Mouse (Mus musculus) adrenal gland, adult 2 months (tissue): ENCODE data around the gene Fzr1. TPM values are rescaled to one million over a fixed set of nuclear protein-coding genes. Genes with fewer than 3 reads are reported as not detected.

Experiments used
- DNase-seq: peaks from one replicate; pipeline ENCODE4 v3.0.0; 2021
- polyA plus RNA-seq: library from polyadenylated mRNA; depleted of rRNA; stranded (reverse); fragments of >200 nt; gene quantifications from 2 replicates; pipeline ENCODE4 v1.2.3, GENCODE M21; 2012
- total RNA-seq, 2 experiments: library from RNA; stranded (reverse); gene quantifications; 2 replicates each; pipeline ENCODE4 v1.2.3; 2021

Gene Fzr1
- total and polyA plus RNA-seq, 3 experiments: 40.7 to 95.6 (median 45.0) TPM

DNA sequence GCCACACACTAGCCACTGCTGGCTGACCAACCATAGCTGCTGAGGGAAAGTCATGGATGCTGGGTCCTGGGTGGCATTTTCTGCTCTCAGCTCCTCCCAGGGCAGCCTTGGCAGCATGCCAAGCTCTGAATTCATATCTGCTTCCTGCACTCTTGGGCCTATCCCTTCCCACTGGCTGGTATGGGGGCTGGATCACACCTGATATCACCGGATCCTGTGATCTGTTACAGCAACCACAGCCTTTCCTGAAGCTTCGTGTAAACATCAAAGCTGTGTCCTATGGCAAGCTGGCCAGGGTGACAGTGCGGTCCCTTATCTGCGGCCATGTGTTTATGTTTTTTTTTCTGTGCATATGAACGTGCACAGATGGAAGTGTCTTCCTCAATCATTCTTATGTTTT is 3.7 kb upstream of the Fzr1 start:
- no peak for DNase-seq

DNA sequence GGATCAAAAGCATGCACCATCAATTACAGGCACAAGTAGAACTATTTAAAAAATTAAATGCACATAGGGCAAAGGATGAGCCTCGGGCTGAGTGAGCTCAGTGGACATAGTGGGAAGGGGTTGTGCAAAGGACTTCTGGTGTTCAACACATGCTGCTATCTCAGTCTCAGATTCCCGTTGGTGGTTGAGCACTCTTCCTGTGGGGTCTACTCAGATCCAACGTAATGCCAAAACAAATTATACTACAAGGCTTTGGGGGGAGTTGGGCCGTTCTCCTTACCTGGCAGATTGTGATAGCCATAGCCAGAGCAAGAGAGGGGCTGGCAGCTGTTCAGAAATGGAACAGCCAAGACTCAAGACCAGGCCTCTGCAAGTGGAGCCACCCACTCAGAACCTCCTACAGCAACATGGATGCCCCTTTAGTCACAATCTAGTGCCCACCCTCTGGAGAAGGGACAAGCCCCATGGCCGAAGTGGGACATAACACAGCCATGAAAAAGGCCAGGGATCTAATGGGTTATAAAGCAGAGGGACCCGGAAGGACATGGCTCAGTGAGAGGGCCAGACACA is 1.6 kb upstream of the Fzr1 start:
- no peak for DNase-seq

DNA sequence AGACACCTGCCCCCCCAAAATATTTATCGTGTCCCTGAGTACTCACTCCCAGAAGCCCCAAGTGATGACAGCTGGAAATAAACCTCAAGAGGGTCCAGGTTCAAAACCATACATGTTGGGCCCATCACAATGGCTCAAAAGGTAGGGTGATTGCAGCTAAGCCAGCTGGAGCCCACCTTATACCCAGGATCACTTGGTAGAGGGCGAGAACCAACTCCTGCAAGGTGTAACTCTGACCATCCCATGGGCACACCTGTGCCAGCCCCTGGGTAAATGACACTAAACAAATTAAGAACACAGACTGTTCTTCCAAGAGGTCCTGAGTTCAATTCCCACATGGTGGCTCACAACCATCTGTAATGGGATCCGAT is 852 bp upstream of the Fzr1 start:
- DNase-seq: no peak

DNA sequence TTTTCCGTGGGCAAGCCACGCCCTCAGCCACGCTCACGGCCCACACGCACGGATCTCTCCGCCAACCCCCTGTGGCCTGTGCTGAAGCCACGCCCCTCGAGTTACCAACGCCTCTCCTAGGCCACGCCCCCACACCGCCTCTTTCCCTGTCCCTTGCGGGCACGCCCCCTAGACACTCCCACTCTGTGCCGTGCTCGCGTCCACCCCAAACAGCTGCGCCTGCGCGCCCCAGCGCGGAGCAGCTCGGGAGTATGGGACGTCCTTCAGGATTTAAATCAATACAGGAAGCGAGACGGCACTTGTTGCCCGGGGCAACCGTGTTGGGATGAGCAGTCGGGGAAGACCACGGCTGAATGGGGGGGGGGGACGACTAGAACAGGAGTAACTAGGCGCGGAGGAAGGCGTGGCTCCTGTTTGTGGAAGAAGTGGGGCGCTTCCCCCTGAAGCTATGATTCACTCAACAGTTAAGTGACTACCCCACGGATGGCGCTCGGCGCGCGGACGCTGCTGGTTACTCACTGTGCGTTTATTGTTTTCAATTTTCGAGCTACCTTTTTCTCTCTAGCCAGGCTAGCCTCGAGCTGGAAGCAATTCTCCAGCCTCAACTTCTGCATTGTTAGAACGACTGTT is 352 bp upstream of the Fzr1 start:
- peak; percentile 100 for DNase-seq

DNA sequence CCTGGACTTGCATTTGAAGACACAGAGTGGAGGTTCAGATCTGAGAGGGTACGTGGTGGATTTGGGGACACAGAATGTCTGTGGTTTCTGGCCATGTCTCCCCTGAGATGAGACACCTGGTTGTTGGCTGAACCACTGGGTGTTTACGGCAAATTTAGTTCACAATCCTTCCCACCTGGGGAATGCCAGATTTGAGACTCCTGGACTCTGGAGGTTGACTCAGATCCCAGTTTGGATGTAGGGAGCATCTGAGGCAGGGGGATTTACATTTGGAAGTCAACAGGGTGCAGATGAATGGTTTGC is 1.0 kb downstream of the Fzr1 start:
- no peak for DNase-seq

DNA sequence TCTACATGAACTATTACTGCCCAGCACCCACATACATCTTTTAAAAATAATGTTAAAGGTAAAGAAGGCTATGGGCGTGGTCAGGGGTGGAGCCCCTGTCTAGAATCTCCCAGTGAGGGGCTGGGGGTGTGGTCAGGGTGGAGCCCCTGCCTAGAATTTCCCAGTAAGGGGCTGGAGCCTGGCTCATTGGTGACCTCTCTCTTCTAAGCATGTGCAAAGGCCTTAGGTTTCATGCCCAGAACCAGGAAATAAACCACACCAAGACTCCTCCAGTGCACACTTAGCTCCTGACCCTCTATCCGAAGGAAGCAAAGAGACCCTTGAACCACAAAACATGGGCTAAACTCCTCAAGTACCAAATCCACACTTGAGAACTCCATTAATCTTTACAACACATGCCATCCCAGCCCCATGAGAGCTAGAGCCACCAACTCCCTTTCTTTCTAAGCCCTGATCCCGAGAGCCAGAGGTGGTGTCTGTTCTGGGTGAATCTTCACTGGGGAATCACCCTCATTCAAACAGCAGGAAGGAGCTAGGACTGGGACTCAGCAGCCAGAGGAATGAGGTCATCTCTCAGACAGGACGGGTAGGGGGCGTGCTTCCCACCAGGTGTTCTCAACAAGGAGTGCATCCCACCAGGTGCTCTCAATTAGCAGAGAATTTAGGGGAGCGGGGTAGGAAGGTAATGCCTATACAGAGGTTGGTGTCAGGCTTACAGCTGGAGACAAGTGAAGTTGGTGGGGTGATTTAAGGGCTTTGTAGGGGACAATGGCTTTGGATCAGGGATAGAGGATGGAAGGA is 1.6 kb downstream of the Fzr1 start:
- no peak for DNase-seq

DNA sequence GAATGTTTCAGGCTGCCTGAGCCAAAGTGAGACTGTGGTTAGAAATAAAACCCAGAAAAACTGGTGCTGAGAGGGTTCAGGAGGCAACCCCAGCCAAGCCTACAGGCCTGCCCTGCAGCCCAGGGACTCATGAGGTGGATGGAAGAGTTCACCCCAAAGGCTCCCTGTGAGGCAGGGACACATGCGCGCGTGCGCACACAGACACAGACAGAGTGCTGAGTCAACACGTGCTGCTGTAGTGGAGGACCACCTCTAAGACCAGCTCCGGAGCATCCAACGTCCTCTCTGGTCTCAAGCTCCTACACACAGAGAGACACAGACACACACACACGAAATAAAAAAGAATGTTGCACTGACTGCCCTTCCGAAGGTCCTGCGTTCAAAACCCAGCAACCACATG is 3.0 kb downstream of the Fzr1 start:
- DNase-seq: no peak

DNA sequence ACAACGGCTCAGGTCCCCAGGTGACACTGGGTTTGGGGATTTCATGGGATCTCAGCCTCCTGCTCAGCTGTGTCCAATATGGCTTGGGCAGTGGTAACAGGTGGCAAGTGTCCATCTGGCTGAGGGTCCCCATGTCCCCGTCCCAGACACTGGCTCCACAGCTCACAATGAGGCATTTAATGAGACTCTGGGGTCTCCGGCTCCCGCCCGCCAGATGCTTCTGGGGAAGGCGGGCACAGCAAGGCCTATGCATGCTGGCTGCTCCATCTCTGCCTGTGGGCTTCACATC is 11.2 kb downstream of the Fzr1 start:
- no peak for DNase-seq

DNA sequence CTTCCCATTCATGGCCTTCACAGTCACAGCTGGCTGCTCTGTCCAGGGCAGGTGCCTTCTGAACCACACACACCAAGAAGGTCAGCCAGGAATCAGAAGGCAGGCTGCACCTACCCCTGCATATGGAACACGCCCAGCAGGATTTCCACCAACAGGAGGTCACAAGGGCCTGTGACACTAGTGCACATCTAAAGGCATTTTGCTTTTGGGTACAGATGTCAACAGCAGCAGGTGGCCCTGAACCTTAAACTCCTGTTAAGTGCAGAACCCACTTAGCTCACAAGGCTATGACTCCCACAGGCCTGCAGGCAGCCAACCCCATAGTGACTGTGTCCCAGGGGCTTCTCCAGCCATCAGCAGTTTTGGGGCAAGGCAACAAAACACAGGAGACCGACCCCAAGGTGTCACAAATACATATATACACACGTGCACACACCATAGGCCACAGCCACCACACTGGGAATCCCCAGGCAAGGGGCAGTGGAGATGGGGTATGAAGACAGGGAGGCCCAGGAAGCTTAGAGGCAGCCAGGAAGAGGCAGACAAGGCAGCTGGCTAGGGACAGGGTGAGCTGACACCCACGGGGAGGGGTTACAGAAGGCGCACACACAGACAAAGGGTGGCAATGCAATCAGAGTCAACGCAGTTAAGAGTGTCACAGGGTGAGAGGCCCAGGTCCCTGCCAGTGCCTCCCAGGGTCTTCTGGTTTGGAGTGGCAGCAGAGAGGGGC is 11.7 kb downstream of the Fzr1 start:
- DNase-seq: no peak

DNA sequence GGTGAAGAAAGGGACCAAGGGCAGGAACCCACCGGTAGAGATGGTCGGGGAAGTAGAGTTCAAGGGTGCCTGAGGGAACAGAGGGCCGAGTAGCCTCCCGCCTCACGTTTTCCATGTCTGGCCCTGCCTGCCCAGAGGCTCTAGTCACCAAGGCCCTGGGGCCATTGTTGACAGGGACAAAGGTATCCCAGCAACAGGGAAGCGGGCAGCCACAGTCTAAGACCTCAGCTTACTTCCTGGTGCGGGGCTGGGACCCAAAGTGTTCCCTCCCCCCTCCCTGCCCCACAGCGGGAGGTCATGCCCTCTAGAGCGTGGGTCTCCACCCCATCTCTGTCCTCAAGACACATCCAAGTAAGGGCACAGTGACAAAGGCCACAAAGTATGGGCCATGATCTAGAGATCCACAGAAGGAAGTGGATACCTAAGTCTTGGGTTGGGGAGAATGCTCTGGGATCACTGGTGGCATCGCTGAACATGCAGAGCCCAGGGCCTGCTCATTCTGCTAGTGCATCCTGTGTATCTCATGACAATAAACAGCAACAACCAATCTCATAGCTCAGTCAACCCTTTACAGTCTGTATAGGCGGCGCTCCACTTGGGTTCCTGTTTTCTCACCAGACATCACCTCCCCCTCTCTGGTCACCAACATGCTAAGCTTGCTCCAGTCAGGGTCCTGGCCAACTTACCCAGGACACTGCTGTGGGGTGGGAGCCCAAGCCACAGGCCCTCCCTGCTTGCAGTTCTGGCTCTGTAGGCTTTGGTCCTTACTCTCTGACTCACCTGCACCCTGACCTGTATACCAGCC is 12.4 kb downstream of the Fzr1 start, which contains the start of gene 4930404N11Rik:
Gene 4930404N11Rik, minus strand, starts transcription at position 145 of the 805 bp plus-strand sequence.
- no peak for DNase-seq

DNA sequence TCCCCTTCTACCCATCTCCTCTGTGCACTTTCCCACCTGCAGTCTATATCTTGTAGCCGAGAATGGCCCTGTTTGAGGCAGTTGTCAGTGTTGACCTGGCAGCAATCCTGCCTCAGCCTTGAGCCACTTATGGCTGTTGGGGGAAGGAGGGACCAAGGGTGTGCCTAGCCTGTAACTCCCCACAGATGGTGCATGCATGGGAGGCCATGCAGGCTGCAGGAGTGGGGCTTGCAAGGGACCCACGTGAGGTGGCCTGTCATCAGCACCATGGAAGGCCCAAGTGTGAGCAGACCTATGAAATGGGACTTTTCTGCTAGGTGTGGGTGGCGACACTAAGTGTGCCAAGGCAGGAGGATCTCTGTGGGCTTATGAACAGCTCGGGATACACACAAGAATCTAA is 13.2 kb downstream of the Fzr1 start:
- DNase-seq: no peak

DNA sequence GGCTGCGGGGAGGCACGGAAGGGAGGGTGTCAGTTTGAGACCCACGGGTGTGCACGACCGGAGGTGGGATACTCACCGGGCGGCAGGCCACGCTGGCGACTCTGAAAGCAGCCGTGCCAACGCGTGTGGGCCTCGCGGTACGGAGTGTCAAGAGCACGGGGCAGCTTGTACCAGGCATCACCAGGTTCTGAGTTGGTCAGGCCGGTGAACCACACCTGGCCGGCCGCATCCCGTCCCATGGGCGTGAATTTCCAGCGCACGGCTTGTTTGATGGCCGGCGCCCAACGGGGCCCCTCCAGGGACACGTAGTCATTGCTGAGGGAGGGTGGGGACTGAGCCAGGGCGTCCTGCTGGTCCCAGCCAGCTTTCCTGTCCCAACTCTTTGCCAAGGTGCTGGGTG is 13.7 kb downstream of the Fzr1 start:
- DNase-seq: peak; percentile 71

DNA sequence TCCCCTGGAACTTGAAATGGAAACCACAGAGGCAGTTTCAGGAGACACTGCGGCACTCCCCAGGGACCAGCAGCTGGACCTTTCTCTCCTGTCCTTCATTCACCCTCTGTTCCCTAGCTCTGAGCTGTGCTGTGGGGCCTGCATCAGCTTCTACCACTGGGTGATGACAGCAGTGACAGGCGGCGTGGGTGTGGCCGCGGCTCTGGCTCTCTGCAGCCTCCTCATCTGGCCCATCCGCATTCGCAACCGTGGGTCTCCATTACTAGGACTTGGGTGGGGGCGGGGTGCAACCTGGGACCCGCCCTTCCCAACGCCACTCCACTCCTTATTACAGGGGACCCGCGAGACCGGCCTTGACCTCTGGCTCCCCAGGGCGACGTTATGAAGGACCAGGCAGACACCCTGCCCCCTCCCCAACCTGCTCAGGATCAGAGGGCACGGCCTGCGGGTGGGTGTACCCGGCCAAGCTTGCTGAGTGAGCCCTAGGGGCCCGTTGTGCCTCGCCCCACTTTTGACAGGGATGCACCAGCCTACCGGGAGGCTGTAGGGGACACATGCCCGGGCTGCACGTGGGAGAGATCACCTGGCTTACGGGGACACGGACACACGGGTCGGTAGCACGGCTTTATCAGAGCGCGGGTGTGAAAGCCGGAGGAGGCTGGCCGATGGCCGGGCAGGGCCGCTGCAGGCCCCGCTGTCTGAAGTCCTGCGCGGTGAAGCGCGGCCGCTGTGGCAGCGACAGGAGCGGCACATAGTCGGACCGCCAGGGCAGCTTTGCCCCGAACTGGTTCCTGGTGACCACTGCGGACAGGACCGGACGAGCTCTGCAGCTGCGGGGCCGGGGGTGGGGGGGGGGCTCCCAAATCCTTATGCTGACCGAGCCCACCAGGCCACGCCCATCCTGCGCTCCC is 14.6 kb downstream of the Fzr1 start:
- peak; percentile 59 for DNase-seq

DNA sequence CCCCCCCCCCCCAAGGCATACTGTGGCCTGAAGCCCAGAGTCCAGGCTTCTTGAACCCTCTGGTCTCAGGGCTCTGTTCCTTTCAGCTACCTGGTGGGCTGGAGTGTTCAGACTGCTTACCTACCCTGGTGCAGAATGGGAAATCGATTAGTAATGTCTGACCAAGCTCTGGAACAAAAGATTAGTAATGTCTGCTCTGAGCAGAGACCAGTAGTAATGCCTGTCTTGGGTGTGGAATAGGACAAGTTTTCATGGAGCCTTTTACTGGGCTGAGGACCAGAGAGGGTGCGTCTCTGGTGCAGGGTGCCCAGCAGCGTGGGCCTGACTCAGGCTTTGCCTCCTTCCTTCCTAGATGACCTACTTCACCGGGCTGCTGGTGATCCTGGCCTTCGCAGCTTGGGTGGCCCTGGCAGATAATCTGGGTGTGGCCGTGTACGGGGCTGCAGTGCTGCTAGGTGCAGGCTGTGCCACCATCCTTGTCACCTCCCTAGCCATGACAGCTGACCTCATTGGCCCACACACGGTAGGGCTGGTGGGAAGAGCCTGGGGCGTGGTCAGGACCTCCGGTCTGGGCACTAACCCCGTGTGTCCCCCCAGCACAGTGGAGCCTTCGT is 15.9 kb downstream of the Fzr1 start:
- DNase-seq: no peak

DNA sequence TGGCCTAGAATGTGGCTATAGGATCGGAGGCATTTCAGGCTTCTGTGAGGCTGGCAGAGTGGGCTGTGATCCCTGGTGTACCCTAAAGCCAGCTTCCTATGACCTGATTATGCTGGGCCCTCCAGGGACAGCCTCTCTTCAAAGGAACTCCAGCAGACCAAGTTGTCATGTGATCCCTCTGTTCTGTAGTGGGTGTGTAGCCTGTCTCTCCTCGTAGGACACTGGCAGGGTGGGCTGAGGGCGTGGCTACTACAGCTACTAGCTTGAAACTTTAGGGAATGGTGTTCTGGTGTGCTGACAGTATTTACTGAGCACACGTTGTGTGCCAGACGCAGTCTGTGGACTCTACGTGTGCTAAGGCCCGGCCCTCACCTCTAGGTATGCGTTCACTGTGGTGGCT is 17.6 kb downstream of the Fzr1 start:
- DNase-seq: no peak

DNA sequence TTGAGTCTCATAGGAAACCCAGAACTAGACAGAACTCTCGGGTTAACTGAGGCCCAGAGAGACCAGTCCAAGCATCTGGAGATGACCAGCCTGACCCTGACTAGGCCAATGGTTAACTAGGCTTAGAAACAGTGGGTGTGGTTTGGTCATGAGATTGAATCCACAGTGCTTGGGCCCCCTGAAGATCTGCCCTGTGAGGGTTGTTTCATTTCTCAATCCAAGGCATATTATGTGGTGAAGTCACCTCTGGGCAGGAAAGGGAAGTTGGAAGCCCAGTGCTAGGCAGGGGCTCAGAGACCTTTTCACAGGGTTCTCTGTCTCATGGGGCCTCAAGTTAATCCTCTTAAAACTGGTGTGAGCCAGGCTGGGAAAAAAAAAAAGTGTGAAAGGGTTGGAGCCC is 19.5 kb downstream of the Fzr1 start:
- DNase-seq: no peak

DNA sequence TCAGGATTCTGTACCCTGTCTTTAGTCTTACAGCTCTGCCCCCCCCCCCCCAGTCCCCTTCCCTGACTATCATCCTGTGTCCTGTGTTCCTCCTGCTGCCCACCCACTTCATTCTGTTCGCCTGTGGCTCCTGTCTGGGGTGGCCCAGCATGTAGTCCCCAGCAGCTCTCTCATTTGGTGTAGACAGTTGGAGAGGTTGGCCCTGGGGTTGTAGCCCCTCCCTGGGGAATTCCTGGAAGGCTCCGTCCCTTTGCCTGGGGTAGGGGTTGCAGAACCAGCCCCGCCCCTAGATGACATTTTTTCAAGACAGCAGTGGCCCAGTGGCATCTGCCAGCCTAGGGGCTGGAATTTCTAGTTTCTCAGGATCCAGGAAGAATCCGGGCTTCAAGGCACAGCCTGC is 20.1 kb downstream of the Fzr1 start:
- DNase-seq: no peak

DNA sequence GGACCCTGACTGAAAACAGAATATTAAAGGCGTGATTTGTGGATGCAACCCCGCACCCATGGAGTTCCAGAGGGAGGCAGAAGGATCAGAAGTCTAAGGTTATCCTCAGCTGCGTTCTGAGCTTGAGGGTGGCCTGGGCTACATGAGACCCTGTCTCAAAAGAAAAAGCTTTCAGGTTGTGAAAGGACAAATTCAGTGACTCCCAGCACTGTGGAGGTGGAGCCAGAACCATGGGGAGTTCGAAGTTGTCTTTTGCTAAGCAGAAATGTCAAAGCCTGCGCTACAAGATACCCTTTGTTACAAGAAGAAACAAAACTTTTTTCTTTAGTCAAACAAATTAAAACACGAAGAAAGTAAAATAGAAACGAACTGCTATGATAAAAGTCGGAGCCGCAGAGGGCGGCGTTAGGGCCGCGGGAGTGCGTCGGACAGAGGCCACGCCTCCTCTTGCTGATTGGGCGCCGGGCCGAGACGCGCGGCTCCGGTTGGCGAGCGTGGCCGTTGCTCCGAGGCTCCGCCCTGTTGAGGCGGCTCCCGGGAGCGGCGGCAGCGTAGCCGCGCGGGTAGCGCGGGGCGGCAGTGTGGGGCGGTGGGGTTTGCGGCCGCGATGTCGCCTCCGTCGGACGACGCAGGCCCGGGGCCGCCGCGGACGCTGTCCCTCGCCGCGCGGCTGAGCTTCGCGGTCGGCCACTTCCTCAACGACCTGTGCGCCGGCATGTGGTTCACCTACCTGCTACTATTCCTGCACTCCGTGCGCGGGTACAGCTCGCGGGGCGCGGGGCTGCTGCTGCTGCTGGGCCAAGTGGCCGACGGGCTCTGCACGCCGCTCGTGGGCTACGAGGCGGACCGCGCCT is 21.1 kb downstream of the Fzr1 start, which contains the start of gene Mfsd12:
Gene Mfsd12, plus strand, starts transcription at position 501 of the 854 bp plus-strand sequence.
- peak; percentile 95 for DNase-seq

DNA sequence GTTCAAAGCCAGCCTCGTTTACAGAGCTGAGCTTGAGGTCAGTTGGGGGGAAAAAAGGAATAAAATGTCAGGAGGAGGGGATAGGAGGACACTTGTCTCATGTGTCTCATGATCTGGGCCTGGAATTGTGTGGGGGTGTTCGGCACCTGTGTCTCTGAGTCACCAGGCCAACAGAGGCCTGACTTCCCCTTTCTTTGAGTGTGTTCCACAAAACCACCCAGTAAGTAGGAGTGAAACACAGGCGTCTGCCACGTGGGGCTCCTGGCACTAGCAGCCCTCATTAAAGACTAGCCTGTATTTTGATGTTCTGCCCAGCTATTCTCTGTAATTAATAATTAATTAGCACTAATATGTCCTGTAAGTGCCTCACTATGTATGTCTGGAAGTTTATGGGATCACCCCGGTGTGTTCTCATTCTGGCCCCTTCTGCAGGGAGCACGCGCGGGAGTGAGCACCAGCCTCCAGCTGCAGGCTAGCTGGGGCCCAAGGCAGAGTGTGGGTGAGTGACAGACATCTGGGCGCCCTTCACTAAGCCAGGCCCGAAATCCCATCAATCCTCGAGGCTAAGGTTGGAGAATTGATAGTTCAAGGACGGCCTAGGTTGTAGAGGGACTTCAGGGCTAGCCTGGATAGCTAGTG is 21.8 kb downstream of the Fzr1 start:
- no peak for DNase-seq
